Mouse (Mus musculus): ENCODE measurements around the gene Gm3488. TPM values are rescaled to one million over a fixed set of nuclear protein-coding genes. Genes with fewer than 3 reads are reported as not detected.
"Not testable (repeated sequence)": the region's sequence is repeated elsewhere in the genome, so short reads cannot be mapped to it uniquely, and the experiment has no call there.

Gene Gm3488
- total RNA-seq (2022): not detected

DNA sequence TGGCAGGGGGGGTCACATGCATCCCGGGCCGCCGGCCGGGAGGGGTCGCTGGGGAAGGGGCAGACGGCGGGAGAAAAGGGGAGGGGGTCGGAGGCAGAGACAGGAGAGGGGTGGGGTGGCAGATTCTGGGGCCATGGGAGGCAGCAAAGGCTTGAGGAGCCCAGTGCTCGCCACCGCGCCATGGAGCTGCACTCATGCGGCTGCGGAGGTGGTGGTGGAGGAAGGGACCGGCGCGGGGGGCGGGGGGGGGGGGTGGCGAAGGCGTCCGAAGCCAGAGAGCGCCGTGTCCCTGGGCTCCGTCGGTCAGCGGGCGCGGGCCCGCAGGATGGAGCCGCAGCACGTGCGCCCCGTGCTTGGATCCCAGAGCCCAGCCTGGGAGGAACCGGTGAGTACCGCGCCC is at the start of gene Gm3488:
Gene Gm3488, plus strand, starts transcription at position 301 of the 400 bp plus-strand sequence.
- DNase-seq (ENCODE audit: low spot score in 2 of 2): not testable (repeated sequence)

DNA sequence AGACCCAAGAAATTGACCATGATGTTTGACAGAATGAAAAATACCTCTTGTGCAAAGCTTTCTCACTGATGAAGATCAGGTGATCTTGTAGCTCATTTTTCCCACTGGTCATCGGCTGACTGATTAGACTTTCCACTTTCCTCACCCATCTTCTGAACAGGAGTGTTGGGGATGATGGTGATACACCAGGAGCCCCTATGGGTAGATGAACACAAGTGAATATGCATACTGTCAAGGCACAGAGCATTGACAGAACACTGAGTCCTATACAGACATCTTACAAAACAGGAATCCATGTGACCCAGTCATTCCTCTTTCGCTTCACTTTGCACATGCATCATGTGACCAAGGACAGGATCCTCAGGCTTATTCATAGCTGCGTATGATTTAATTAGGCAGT is 46.1 kb upstream of the Gm3488 start, which contains the start of gene Gm3194:
Gene Gm3194, minus strand, starts transcription at position 101 of the 400 bp plus-strand sequence.
- not testable (repeated sequence) for DNase-seq (ENCODE audit: low spot score in 2 of 2)

DNA sequence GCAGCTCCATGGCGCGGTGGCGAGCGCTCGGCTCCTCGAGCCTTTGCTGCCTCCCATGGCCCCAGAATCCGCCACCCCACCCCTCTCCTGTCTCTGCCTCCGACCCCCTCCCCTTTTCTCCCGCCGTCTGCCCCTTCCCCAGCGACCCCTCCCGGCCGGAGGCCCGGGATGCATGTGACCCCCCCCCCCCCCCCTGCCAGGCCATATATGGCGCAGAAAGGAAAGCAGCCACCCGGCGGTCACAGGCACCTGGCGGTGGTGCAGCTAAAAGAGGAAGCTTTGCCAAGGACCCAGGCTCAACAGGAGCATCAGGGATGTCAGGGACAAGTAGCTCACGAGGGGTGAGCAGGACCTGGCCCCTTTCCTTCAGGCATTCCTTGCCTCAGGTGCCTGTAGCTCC is 41.0 kb upstream of the Gm3488 start:
- DNase-seq (ENCODE audit: low spot score in 2 of 2): not testable (repeated sequence)

DNA sequence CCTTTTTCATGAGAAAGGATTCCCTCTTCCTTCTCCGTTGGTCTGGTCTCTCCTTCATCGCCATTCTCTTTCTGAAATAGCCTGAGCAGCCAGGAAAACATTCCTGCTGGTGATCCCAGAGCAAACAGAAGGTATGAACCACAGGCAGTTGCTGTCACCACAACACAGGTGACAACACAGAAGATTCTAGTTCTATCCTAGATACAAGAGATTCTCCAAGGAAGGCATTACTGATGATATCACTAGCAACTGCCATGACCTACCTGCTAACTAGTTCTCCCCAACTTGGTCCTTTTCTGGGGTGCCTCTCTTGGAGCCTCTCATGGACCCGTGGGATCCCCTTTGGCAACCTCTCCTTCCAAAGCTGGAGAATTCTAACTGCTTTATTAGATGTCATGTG is 23.7 kb upstream of the Gm3488 start, which contains the start of gene Gm8246:
Gene Gm8246, minus strand, starts transcription at position 101 of the 400 bp plus-strand sequence.
- not testable (repeated sequence) for DNase-seq (ENCODE audit: low spot score in 2 of 2)

GRCm38 (mm10) chr14:5483907-5484306 is 17.6 kb upstream of the Gm3488 start, which contains the start of gene Gm3187:
Gene Gm3187 (plus strand): TSS chr14:5484207.
- not testable (repeated sequence) for DNase-seq (ENCODE audit: low spot score in 2 of 2)

GRCm38 (mm10) chr14:5538196-5538595 is 36.7 kb downstream of the Gm3488 start, which contains the start of gene Gm3532:
Gene Gm3532 (plus strand): TSS chr14:5538496.
- not testable (repeated sequence) for DNase-seq (ENCODE audit: low spot score in 2 of 2)

Other genes with a start within 250 kb of the Gm3488 start
- not detected for gene Gm3526, start 241.1 kb upstream of the Gm3488 start, total RNA-seq (2022)
- gene Gm3542, start 166.7 kb upstream of the Gm3488 start, total RNA-seq (2022): not detected
- not detected for gene Gm3500, start 112.6 kb upstream of the Gm3488 start, total RNA-seq (2022)
- under 1 TPM in 2 of 4 experiments, not detected in 2; 0.24 to 0.29 TPM for gene Gm3194, start 46.2 kb upstream of the Gm3488 start, total RNA-seq (2022)
- not detected for gene Gm8246, start 23.8 kb upstream of the Gm3488 start, total RNA-seq (2022)
- gene Gm3187, start 17.5 kb upstream of the Gm3488 start, total RNA-seq (2022): not detected
- gene Gm3532, start 36.8 kb downstream of the Gm3488 start, total RNA-seq (2022): not detected
- not detected for gene Gm8265, start 131.4 kb downstream of the Gm3488 start, total RNA-seq (2022)
- gene Gm9603, start 185.8 kb downstream of the Gm3488 start, total RNA-seq (2022): not detected
- gene Gm3373, start 239.9 kb downstream of the Gm3488 start, total RNA-seq (2022): not detected